Mouse (Mus musculus): Measurements from ENCODE around the gene Asf1b. TPM values are rescaled to one million over a fixed set of nuclear protein-coding genes. Genes with fewer than 3 reads are reported as not detected.
"Not testable (repeated sequence)": the region's sequence is repeated elsewhere in the genome, so short reads cannot be mapped to it uniquely, and the experiment has no call there.

The Asf1b gene
- total RNA-seq, 2 experiments from 2014 or later = 71.1 to 95.0 TPM

DNA sequence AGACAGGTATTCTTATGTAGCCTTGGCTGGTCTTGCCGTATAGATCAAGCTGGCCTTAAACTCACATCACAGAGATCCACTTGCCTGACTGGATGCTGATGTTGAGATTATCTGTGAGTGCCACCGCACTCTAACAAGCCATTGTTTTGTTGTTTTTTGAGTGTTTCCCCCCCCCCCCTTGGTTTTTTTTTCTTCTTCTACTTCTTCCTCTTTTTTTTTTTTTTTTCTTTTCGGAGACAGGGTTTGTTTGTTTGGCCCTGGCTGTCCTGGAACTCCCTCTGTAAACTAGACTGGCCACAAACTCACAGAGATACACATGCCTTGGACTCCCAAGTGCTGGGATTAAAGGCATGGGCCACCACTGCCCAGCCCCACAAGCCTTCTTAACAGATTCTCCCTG, 38.7 kb downstream of the Asf1b start:
- ATAC-seq (ENCODE audit: poor library complexity, severe bottlenecking) = no peak

DNA sequence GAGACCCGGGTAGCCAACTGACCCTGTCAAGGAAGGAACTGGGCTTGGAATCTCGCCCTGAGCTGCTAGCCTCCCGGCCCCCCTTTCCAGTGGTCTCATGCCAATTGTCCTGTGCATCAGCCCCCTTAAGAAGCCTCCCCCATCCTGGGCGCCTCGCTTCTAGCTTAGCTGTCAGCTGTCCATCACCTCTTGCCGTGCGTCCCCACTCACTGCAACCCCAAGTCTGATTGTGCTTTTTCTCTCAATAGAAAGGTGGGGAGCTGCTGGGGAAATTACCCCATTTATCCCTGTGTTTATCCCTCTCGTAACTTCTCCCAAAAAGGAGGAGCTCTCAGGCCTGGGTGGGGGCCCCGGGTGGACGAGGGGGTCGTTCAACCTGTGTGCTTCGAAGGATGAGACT, 40.7 kb downstream of the Asf1b start:
- ATAC-seq (ENCODE audit: poor library complexity, severe bottlenecking) = no peak

- peak; percentile 76 for ATAC-seq (ENCODE audit: poor library complexity, severe bottlenecking)
Observed at GRCm38 (mm10) chr8:83996567-83997505, 41.5 kb downstream of the Asf1b start.

DNA sequence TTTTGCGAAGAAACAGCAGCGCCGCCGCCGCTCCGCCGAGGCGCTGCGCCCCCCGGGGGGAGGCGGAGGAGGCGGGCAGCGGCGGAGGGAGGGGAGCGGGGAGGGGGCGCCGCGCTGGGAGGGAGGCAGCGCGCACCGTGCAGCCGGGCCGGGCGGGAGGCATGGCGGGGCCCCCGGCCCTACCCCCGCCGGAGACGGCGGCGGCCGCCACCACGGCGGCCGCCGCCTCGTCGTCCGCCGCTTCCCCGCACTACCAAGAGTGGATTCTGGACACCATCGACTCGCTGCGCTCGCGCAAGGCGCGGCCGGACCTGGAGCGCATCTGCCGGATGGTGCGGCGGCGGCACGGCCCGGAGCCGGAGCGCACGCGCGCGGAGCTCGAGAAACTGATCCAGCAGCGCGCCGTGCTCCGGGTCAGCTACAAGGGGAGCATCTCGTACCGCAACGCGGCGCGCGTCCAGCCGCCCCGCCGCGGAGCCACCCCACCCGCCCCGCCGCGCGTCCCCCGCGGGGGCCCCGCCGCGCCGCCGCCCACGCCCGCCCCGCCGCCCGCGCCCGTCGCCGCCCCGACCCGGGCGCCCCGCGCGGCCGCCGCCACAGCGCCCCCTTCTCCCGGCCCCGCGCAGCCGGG, 42.3 kb downstream of the Asf1b start, which contains the start of gene Samd1:
Gene Samd1, plus strand, starts transcription at position 162 of the 631 bp plus-strand sequence.
- no peak for ATAC-seq (ENCODE audit: poor library complexity, severe bottlenecking)

DNA sequence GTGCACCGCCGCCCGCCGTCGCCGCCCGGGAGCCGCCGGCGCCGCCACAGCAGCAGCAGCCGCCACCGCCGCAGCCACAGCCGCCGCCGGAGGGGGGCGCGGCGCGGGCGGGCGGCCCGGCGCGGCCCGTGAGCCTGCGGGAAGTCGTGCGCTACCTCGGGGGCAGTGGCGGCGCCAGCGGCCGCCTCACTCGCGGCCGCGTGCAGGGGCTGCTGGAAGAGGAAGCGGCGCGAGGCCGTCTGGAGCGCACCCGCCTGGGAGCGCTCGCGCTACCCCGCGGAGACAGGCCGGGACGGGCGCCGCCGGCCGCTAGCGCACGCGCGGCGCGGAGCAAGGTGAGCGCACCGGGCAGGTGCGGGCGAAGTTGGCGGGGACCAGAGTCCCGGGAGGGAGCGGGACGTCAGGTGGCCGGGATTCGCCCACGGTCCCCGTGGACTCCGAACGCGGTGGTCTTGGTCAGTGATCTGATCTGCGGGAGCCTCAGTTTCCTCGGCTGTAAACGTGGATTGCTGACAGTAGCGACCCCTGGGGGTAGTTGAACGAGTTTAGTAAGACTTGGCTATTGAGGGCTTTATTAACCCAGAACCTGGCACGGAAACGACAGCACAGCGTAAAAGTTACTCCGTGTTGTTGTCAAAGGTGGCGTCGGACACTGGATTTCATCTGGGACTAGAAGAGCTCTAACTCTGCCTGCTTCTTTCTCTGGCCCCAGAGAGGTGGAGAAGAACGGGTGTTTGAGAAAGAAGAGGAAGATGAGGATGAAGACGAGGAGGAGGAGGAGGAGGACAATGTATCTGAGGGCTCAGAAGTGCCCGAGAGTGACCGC, 43.1 kb downstream of the Asf1b start:
- ATAC-seq (ENCODE audit: poor library complexity, severe bottlenecking) = peak; percentile 67

DNA sequence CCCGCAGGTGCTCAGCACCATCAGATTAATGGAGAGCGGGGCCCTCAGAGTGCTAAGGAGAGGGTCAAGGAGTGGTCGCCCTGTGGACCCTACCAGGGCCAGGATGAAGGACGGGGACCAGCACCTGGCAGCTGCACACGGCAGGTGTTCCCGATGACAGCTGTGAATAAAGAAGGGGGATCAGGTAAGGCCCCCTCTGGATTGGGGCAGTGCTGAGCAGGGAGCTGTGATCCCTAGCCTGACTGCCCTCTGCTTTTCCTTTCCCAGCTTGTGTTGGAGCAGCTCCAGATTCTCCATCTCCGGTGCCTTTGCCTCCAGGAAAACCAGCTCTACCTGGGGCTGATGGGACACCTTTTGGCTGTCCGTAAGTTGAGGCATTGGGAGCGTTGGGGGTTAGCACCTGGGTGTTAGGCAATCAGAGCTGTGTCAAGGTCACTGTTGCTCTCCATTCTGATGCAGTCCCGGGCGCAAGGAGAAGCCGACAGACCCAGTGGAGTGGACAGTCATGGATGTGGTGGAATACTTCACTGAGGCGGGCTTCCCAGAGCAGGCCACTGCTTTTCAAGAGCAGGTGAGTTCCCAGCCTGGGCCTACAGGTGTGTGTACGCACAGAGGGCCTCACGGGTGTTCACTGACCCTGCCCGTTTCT, 43.9 kb downstream of the Asf1b start:
- ATAC-seq (ENCODE audit: poor library complexity, severe bottlenecking) = no peak

DNA sequence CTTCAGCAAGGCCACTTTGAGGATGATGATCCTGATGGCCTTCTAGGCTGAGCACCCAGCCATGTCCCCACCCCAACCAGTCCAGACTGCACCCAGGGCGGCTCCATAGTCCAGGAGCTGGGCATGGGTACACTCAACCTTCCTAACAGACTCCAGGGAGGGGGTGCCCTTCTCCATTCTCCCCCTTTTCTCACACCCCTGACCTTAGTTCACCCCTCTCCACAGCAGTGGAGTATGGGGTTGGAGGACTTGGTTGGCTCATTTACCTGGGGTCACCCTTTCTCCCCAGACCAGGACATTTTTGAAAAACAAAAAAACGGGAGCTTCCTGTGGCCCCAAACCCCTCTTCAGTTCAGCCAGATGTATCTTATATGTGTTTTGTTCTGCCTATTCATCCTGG, 44.5 kb downstream of the Asf1b start:
- no peak for ATAC-seq (ENCODE audit: poor library complexity, severe bottlenecking)

DNA sequence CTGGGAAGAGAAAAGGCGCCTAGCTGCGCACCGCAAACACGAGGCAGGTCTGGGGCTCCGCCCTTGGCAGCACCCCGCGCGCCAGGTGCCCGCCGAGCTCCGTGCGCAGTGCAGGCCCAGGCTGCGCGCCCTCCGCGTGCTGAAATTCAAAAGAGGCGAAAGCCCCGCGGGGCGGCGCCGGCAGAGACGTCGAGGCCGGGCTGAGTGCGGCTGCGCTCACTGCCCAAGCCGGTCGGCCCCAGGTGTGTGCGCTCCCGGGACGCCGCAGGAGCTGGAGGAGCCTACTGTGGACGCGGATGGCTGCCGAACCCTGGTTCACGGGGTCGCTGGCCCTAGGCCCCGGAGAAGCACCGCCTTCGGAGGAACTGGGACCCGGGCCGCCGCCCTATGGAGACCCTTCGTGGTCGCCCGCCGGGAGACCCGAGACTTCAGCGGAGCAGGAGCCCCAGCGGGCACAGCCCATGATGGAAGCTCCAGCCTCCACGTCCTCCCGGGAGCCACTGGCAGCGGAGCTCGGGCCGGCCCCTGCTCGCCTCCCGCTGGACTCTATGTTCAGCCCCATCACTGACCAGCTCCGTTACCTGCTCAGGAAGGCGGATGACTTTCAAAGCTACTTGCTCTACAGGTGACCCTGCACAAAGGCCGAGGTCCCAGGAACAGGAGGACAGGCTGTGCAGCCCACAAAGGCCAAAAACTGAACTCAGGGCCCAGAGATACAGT, 46.1 kb downstream of the Asf1b start, which contains the start of gene 1700067K01Rik:
Gene 1700067K01Rik, plus strand, starts transcription at position 222 of the 720 bp plus-strand sequence.
- no peak for ATAC-seq (ENCODE audit: poor library complexity, severe bottlenecking)

- no peak for ATAC-seq (ENCODE audit: poor library complexity, severe bottlenecking)
Observed at GRCm38 (mm10) chr8:84002957-84003611, 47.8 kb downstream of the Asf1b start.

DNA sequence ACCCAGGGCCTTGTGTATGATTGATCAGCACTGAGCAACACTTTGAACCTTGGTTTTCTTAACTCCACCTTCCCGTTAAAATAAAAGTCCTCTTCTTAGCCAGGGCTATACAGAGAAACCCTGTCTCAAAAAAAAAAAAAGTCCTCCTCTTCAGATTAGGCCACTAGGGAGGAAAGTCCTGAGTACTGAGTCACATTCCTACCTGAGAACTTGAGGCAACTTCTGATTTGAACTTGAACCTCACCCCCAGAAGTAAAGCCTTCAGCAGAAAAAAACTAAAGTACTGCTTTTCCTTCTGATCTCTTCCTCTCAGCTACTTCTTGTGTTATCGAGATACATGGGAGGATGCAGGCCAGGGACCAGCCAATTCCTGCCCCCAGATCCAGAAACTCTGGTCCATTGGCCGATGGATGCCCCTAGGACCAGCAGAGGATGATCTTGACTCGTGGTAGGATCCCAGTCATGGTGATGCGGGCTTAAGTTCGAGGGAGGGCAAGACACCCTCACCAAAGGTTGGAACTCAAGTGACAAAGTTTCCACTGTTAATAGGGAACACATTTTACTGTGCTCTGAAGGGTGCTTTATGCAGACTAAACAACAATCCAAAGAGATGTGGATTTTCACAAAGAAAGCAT, 48.4 kb downstream of the Asf1b start:
- no peak for ATAC-seq (ENCODE audit: poor library complexity, severe bottlenecking)

- ATAC-seq (ENCODE audit: poor library complexity, severe bottlenecking) = peak; percentile 100
Observed at GRCm38 (mm10) chr8:84004533-84005201, 49.4 kb downstream of the Asf1b start.

GRCm38 (mm10) chr8:84005502-84005901, 50.2 kb downstream of the Asf1b start:
- ATAC-seq (ENCODE audit: poor library complexity, severe bottlenecking) = not testable (repeated sequence)

DNA sequence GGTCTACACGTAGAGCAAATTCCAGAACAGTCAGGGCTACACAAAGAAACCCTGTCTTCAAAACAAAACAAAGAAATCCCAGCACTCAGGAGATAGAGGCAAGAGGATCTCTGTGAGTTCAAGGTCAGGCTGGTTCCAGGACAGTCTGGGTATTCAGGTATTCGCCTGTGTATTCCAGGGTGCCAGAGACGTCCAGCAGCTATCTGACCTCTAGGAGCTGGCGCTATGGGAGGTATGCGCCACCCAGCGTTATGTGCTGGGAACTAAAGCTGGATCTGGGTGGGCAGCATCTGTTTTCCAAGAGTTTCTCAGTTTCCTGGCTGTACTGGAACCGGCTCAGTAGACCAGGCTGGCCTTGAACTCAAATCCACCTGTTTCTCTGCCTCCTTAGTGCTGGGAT, 53.1 kb downstream of the Asf1b start:
- ATAC-seq (ENCODE audit: poor library complexity, severe bottlenecking) = no peak

GRCm38 (mm10) chr8:84009876-84010275, 54.6 kb downstream of the Asf1b start:
- ATAC-seq (ENCODE audit: poor library complexity, severe bottlenecking) = peak; percentile 77

- peak; percentile 80 for ATAC-seq (ENCODE audit: poor library complexity, severe bottlenecking)
Observed at GRCm38 (mm10) chr8:84010625-84011611, 55.6 kb downstream of the Asf1b start.

GRCm38 (mm10) chr8:84011705-84012498, 56.6 kb downstream of the Asf1b start, which contains the start of gene 2210011C24Rik:
Gene 2210011C24Rik (minus strand): TSS chr8:84012171.
- 0 out of 2 replicates have a peak, but pooled peaks have one; percentile 26 for ATAC-seq (ENCODE audit: poor library complexity, severe bottlenecking)

All from megakaryocyte, adult 5-6 weeks (primary cell).